Mouse (Mus musculus) limb, embryonic 11.5 days (tissue): ENCODE results near the gene Birc5. TPM values are rescaled to one million over a fixed set of nuclear protein-coding genes. Genes with fewer than 3 reads are reported as not detected.

Experiments
- ATAC-seq: fragments of 200-750 bp; cut with Nextera tagmentation; 2 replicates; pipeline ENCODE4 v1.8.0; 2017; ENCODE audit warnings: low read depth; ENCODE audit not compliant: insufficient number of reproducible peaks, low FRiP score, low TSS enrichment
- DNase-seq: peaks from one replicate; pipeline ENCODE4 v3.0.0-alpha.2; 2015; ENCODE audit warnings: low spot score
- H3K27ac ChIP-seq: fragments of 300-500 bp; sonication (generic); replicated peaks from 2 replicates; pipeline ENCODE4 v1.5.1; 2014; ENCODE audit warnings: low read depth, mild to moderate bottlenecking, low read length
- H3K27me3 ChIP-seq: fragments of 300-500 bp; sonication (generic); 2 replicates; pipeline ENCODE4 v1.6.1; 2014; ENCODE audit warnings: mild to moderate bottlenecking, low read length, mixed read lengths; ENCODE audit not compliant: control insufficient read depth, insufficient read depth
- H3K36me3 ChIP-seq: fragments of 300-500 bp; sonication (generic); 2 replicates; pipeline ENCODE4 v1.6.1; 2014; ENCODE audit warnings: mild to moderate bottlenecking, low read length, moderate library complexity, mixed read lengths; ENCODE audit not compliant: control insufficient read depth, insufficient read depth
- H3K4me1 ChIP-seq: fragments of 300-500 bp; sonication (generic); 2 replicates; pipeline ENCODE4 v1.6.1; 2014; ENCODE audit warnings: low read length, mixed read lengths; ENCODE audit not compliant: control insufficient read depth, insufficient read depth
- H3K4me2 ChIP-seq: fragments of 300-500 bp; sonication (generic); 2 replicates; pipeline ENCODE4 v1.6.1; 2014; ENCODE audit warnings: low read depth, mild to moderate bottlenecking, moderate library complexity; ENCODE audit not compliant: severe bottlenecking
- H3K4me3 ChIP-seq: fragments of 300-500 bp; sonication (generic); 2 replicates; pipeline ENCODE4 v1.5.1; 2014; ENCODE audit warnings: low read depth, low read length
- H3K9ac ChIP-seq: fragments of 300-500 bp; sonication (generic); 2 replicates; pipeline ENCODE4 v1.6.1; 2014; ENCODE audit warnings: mild to moderate bottlenecking, low read length
- H3K9me3 ChIP-seq: fragments of 300-500 bp; sonication (generic); 2 replicates; pipeline ENCODE4 v1.6.1; 2016; ENCODE audit warnings: low read length; ENCODE audit not compliant: control insufficient read depth
- WGBS: fragments of 180-500 bp; shearing (Covaris S2); extraction: QIAGEN DNeasy Blood & Tissue Kit; methylation state at CpG from one replicate; pipeline ENCODE4 v1.1.7; 2014; 5-methylcytosine and 5-hydroxymethylcytosine counted together
- polyA plus RNA-seq: library from polyadenylated mRNA; unstranded; fragments of >200 nt; fragmentation: Nextera tagmentation; extraction: Ambion mirVana; gene quantifications from 2 replicates; pipeline ENCODE4 v1.2.1, GENCODE M21; 2014

Gene Birc5
- polyA plus RNA-seq, 1 experiment from 2014 or later, result 435 TPM

DNA sequence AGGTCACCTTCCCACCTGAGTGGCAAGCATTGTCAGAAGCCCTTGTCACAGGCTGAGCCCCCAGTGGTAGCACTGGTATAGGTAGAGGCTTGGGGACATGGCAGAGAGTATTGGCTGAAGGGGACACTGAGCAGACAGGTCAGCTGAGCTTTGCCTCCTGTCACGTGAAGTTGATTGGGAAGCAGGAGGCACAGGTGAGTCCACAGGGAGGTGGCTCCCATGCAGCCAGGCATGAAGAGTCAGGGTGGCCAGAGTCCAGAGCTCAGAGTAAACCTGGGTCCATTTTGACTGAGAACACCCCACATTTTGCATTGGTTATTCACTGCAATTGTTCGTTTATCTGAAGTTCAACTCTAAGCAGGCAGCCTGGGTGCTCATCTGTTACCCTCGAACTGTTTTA is 3.8 kb downstream of the Birc5 start:
- Histone ChIP-seq H3K9me3 (no peaks in the 10 kb centered on the region), H3K9ac (no peak overlapping the region), H3K4me3 (no peak overlapping the region), H3K4me2 (no peak overlapping the region), H3K36me3 (peaks cover 38% of the 10 kb centered on the region), H3K4me1 (peaks cover 10% of the 10 kb centered on the region), H3K27ac (no peak overlapping the region), H3K27me3 (no peaks in the 10 kb centered on the region)
- ATAC-seq, result no peak
- DNase-seq, result no peak
- WGBS, result 86% methylated on average over 3 of the region's 3 CpGs

DNA sequence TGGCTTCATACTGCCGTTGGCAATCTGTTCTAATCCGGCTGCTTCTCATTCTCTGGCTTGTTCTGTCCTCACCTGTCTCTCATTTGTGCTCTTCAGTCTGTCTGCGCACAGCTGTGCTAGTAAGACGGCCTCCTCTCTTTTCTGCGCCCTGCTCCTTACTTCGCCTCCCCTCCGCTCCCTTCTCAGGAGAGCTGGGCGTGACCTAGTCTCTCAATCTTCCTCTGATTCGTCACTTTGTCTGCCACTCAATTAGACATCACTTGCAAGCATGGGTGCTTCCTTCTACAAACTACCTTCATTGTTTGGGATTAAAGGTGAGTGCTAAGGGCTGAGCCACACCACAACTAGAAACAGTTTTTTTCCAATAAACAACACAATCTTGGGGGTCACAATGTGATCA is 5.2 kb downstream of the Birc5 start:
- 90% methylated on average over 9 of the region's 9 CpGs for WGBS
- H3K36me3 ChIP-seq, result peaks cover 38% of the 10 kb centered on the region
- H3K9me3 ChIP-seq, result no peaks in the 10 kb centered on the region
- H3K4me1 ChIP-seq, result peaks cover 9% of the 10 kb centered on the region
- H3K27ac ChIP-seq, result no peak overlapping the region
- H3K4me3 ChIP-seq, result no peak overlapping the region
- no peak for DNase-seq
- no peak overlapping the region for H3K9ac ChIP-seq
- H3K4me2 ChIP-seq, result no peak overlapping the region
- H3K27me3 ChIP-seq, result peaks cover under 1% of the 10 kb centered on the region; the same call in 1 of the 2 replicates
- ATAC-seq, result no peak

DNA sequence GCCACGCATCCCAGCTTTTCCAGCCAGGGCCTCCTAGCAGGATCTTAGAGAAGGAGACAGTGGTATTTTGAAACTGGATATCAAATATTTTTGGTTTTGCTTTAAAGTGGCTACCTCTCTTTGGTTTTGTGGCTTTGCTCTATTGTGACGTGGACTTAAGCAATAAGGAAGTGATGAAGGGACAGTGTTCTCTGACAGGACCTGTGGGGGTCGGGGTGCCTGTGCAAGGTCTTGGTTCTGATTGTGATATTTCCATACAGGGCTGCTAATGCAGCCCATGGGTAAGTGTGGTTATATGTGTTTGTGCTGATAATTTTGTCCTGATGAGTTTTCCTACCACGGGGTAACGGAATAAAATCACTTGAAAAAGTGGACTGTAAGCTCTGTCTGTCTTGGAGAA is 6.3 kb downstream of the Birc5 start:
- Histone ChIP-seq H3K4me2 (no peak overlapping the region), H3K4me3 (no peak overlapping the region), H3K9ac (no peak overlapping the region), H3K27me3 (peaks cover 10% of the 10 kb centered on the region), H3K27ac (no peak overlapping the region), H3K9me3 (no peaks in the 10 kb centered on the region), H3K36me3 (peaks cover 38% of the 10 kb centered on the region), H3K4me1 (peaks cover 6% of the 10 kb centered on the region)
- no peak for DNase-seq
- ATAC-seq, result no peak
- 97% methylated on average over 5 of the region's 5 CpGs for WGBS

DNA sequence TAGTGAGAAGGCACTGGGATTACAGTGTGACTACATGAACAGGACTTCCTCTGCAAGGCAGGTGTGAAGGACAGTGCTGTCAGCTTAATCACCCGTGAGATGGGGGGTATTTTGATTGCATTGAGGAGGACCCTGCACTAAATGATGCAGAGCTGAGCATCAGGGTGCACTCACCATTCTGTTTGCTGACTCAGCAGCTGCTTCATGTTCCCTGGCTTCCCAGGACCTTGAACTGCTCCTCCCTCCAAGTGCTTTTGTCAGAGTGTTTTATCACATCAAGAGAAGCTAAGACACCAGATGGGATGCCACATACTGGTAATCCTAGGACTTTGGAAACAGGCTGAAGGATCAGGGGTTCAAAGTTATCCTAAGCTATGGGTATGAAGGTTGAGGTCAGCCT is 6.9 kb downstream of the Birc5 start:
- WGBS, result 88% methylated on average over 1 of the region's 1 CpGs
- Histone ChIP-seq H3K9ac (no peak overlapping the region), H3K9me3 (no peaks in the 10 kb centered on the region), H3K27me3 (peaks cover 16% of the 10 kb centered on the region), H3K4me3 (no peak overlapping the region), H3K27ac (no peak overlapping the region), H3K4me2 (no peak overlapping the region), H3K36me3 (peaks cover 37% of the 10 kb centered on the region), H3K4me1 (0 out of 2 replicates have a peak, but pooled peaks cover 8% of the 10 kb centered on the region)
- no peak for ATAC-seq
- DNase-seq, result no peak

GRCm38 (mm10) chr11:117857462-117857861 is 8.4 kb downstream of the Birc5 start:
- Histone ChIP-seq H3K27me3 (peaks cover 28% of the 10 kb centered on the region), H3K36me3 (peaks cover 33% of the 10 kb centered on the region), H3K27ac (no peak overlapping the region), H3K4me3 (no peak overlapping the region), H3K4me1 (0 out of 2 replicates have a peak, but pooled peaks cover 8% of the 10 kb centered on the region), H3K9me3 (no peaks in the 10 kb centered on the region), H3K9ac (no peak overlapping the region), H3K4me2 (no peak overlapping the region)
- 94% methylated on average over 10 of the region's 10 CpGs for WGBS
- DNase-seq (no peak), ATAC-seq (no peak)

DNA sequence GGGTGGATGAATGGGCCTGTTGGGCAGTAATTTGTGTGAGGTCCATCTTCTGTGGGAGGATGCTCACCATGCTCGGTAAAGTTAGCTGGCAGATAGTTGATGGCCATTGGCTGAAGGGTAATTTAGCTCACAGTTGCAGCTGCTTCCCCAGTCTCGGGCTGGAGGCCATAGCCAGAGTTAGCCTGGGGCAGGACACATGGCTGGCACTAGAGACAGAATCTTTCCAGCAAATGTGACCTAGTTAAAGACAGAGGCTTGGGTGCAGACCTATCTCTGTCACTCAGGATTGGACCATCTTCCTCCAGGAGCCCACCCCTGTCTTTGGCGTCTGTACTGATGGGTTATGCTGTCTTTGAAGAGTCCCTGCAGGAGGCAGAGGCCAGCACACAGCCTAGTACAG is 9.3 kb downstream of the Birc5 start:
- Histone ChIP-seq H3K9me3 (no peaks in the 10 kb centered on the region), H3K36me3 (peaks cover 24% of the 10 kb centered on the region), H3K4me2 (no peak overlapping the region), H3K4me1 (0 out of 2 replicates have a peak, but pooled peaks cover 8% of the 10 kb centered on the region), H3K4me3 (no peak overlapping the region), H3K27me3 (peaks cover 28% of the 10 kb centered on the region), H3K27ac (no peak overlapping the region), H3K9ac (no peak overlapping the region)
- 43% methylated on average over 3 of the region's 3 CpGs for WGBS
- no peak for ATAC-seq
- no peak for DNase-seq

DNA sequence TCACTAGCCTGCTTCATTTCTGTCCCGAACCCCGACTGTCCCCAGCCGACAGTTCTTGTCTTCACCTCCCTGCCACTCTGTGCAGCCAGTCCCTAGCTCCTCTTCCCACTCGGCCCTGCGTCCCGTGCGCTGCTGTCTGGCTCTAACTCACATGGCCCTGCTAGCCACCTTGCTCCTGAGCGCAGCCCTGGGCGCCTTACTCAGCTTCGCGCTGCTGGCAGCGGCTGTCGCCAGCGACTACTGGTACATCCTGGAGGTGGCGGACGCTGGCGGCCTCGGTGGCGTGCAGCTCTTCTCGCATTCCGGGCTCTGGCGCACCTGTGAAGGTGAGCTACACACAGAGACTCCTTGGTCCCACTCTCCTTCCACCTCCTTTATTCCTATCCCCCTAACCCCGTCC is 11.6 kb downstream of the Birc5 start, which contains the start of gene Tmem235:
Gene Tmem235 (plus strand): TSS at position 152 of the 400 bp plus-strand sequence.
- 3% methylated on average over 23 of the region's 23 CpGs for WGBS
- peaks cover 19% of the 10 kb centered on the region for H3K36me3 ChIP-seq
- peak; percentile 50 for DNase-seq
- no peaks in the 10 kb centered on the region for H3K9me3 ChIP-seq
- H3K27ac ChIP-seq, result no peak within 1 kb of the TSS
- H3K4me1 ChIP-seq, result 0 out of 2 replicates have a peak, but pooled peaks cover 8% of the 10 kb centered on the region
- H3K4me2 ChIP-seq, result peak within 1 kb of the TSS; percentile 18; the same call in 1 of the 2 replicates
- ATAC-seq, result no peak
- 0 out of 2 replicates have a peak within 1 kb of the TSS, but pooled peaks have one; percentile 5 for H3K4me3 ChIP-seq
- no peak within 1 kb of the TSS for H3K9ac ChIP-seq
- H3K27me3 ChIP-seq, result peaks cover 28% of the 10 kb centered on the region

DNA sequence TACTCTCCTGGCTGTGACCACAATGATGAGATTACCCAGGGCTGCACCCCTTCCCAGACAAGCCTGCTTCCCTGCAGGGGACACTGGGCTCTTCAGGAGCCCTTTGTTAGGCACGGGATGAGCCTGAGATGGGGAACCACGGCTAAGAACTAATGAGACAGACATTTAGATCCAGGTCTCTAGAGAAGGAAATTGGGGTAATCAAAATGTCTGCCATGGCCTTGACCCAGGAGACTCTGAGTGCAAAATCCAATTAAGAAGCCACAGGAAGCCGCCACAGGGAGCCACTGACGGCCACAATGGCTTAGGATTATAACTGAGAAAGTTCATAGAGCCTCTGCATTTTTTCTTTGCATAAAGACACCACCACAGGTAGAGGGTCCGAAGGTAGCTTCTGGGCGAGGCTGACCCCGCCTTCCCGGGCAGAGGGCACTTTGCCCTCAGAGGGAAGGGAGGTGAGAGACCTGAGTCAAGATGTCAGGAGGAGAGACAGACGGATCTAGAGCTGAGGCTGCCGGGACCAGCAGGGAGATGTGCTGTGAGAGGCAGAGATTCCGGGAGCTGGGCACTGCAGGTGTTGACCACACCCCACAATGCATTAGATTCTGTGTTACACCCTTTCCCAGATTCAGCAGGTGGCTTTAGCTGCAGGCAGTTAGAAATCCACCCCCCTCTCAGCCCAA is 14.3 kb downstream of the Birc5 start:
- Histone ChIP-seq H3K36me3 (no peaks in the 10 kb centered on the region; the same call in 1 of the 2 replicates), H3K4me1 (0 out of 2 replicates have a peak, but pooled peaks cover 8% of the 10 kb centered on the region), H3K27ac (no peak overlapping the region), H3K4me2 (no peak overlapping the region), H3K27me3 (peaks cover 28% of the 10 kb centered on the region), H3K9ac (no peak overlapping the region), H3K9me3 (no peaks in the 10 kb centered on the region), H3K4me3 (no peak overlapping the region)
- WGBS, result 35% methylated on average over 11 of the region's 11 CpGs
- DNase-seq (no peak), ATAC-seq (no peak)
